In the genomic region with DNA sequence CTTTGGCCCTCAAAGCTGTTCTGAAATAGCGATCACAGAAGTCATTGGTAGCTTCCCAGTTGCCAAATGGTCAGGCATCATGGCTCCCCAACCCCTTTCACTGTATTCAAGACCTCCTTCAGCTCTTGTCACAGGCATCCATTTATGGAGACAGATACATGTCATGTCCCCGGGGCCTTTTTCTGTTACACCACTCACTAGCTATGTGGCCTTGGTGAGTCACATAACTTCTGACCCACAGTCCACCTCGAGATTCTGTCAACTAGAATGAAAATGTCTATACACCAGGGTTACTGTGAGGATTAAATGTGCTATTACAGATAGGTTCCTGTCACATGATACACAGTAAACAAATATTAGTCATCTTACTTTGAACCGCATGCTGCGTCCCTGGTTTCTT, we compare ENCODE assay signal across 22 mouse cellular contexts. TPM values are rescaled to one million over a fixed set of nuclear protein-coding genes. Genes with fewer than 3 reads are reported as not detected.
DNase-seq lines count a peak whose midpoint lies in the region; ATAC-seq and TF ChIP-seq lines count a peak whose summit lies in the region.
"Had no signal": no experiment of that assay in that cellular context is flagged by ENCODE, and none has a peak within 500 bp of the region (broad histone marks: within the 10 kb centered on the region; RNA-seq: fewer than 3 reads in every experiment).

No protein-coding gene starts in this region.

- H3K4me3 ChIP-seq in forebrain, embryonic 14.5 days (ENCODE audit: low read depth, low read length) = no peak overlapping the region
- H3K4me3 ChIP-seq: embryonic facial prominence, embryonic 15.5 days; erythroblast, embryonic 14.5 days; forebrain, embryonic 10.5 days; forebrain, embryonic 15.5 days; hindbrain, embryonic 12.5 days had no signal

- H3K9ac ChIP-seq in forebrain, embryonic 14.5 days (ENCODE audit: low read length) = no peak overlapping the region
- H3K9ac ChIP-seq: embryonic facial prominence, embryonic 15.5 days; forebrain, embryonic 15.5 days; hindbrain, embryonic 12.5 days had no signal

- H3K27ac ChIP-seq in forebrain, embryonic 14.5 days (ENCODE audit: low read depth, low read length) = no peak overlapping the region
- H3K27ac ChIP-seq: embryonic facial prominence, embryonic 15.5 days; forebrain, embryonic 10.5 days; forebrain, embryonic 15.5 days; hindbrain, embryonic 12.5 days had no signal

- in situ Hi-C loops in Patski (cut with MboI; ENCODE audit: low pct_unique_long_range_greater_than_20kb) = no loop called here

- CTCF ChIA-PET in Patski (lab: Charles Lee) = interaction anchor here (1.5 to 2.1 kb wide), 2 partner anchors 12 to 15 kb away, joined by 5 to 6 read pairs; no protein-coding TSS in a partner anchor

- no peaks in the 10 kb centered on the region for H3K27me3 ChIP-seq in Patski
- H3K27me3 ChIP-seq in forebrain, embryonic 14.5 days (replicated peaks; ENCODE audit: control insufficient read depth, insufficient read depth, low read length) = no peaks in the 10 kb centered on the region
- H3K27me3 ChIP-seq: CH12.LX; embryonic facial prominence, embryonic 15.5 days; forebrain, embryonic 15.5 days; hindbrain, embryonic 12.5 days had no signal

- POLR2A ChIA-PET in Patski (lab: Charles Lee) = no interaction called here

- no peaks in the 10 kb centered on the region for H3K9me3 ChIP-seq in forebrain, embryonic 14.5 days (replicated peaks; ENCODE audit: control insufficient read depth, low read length)
- H3K9me3 ChIP-seq: embryonic facial prominence, embryonic 15.5 days; forebrain, embryonic 10.5 days; forebrain, embryonic 15.5 days; hindbrain, embryonic 12.5 days had no signal

- ATAC-seq in Patski = peak; percentile 64
- no peak for ATAC-seq in forebrain, embryonic 14.5 days
- ATAC-seq in inflammation-experienced regulatory T-cells, adult 6 months = no peak
- ATAC-seq: forebrain, embryonic 15.5 days; hindbrain, embryonic 16.5 days had no signal

- H3K4me2 ChIP-seq in forebrain, embryonic 14.5 days (ENCODE audit: low read length) = no peak overlapping the region
- H3K4me2 ChIP-seq: embryonic facial prominence, embryonic 15.5 days; forebrain, embryonic 15.5 days; hindbrain, embryonic 12.5 days had no signal

- peaks cover 10% of the 10 kb centered on the region for H3K4me1 ChIP-seq in forebrain, embryonic 14.5 days (ENCODE audit: control insufficient read depth, insufficient read depth, low read length)
- H3K4me1 ChIP-seq: embryonic facial prominence, embryonic 15.5 days had no signal

- WGBS in forebrain, embryonic 14.5 days = 89% methylated on average over 5 of the region's 5 CpGs

- no peaks in the 10 kb centered on the region for H3K36me3 ChIP-seq in forebrain, embryonic 14.5 days (ENCODE audit: control insufficient read depth, insufficient read depth, low read length)
- H3K36me3 ChIP-seq: embryonic facial prominence, embryonic 15.5 days; forebrain, embryonic 10.5 days; forebrain, embryonic 15.5 days; hindbrain, embryonic 12.5 days had no signal

- TF ChIP-seq CTCF in Patski (IDR thresholded peaks at IDR 0.05) = no peak

- DNase-seq in adrenal gland, adult (ENCODE audit: inconsistent age in 2 of 2, low spot score in 1 of 2) = peak; percentile 63 to 84
- DNase-seq in adrenal gland, adult 18-20 months (ENCODE audit: low spot score in 2 of 2) = no peak
- peak; percentile 22 for DNase-seq in heart, adult 11 months
- no peak for DNase-seq in heart, adult 8-10 months (ENCODE audit: low spot score)
- no peak for DNase-seq in Patski (ENCODE audit: low read depth, low spot score)
- no peak for DNase-seq in forebrain, embryonic 14.5 days (ENCODE audit: low spot score)
- DNase-seq: cerebellum, adult 11 months; cerebellum, adult 8-10 months; cerebellum, postnatal 14 days; embryo, embryonic 11 days; gastrocnemius, postnatal 10 days; heart, postnatal 10 days; heart, postnatal 4 days; kidney, adult 18-20 months had no signal

RNA-seq across cellular contexts. Expression of a gene that starts 17.9 kb away (rescaled TPM):
- total RNA-seq in adrenal gland, adult 18-20 months (2021) = 10 to 100 TPM; 41.0 to 48.2 TPM
- 1 to 10 TPM; 1.2 to 1.8 (median 1.5) TPM for total RNA-seq in heart, adult 8-10 months (2022)
- polyA plus RNA-seq in Patski (2021) = 7.5 TPM
- polyA plus RNA-seq in forebrain, embryonic 14.5 days (2014; fragmentation: Nextera tagmentation; extraction: Ambion mirVana) = 18.7 and 23.0 TPM in 2 replicates
- polyA plus RNA-seq in inflammation-experienced regulatory T-cells, adult 6 months (2017; shearing (Covaris generic)) = 1 to 10 TPM; 3.0 to 4.8 (median 3.3) TPM

RNA-seq across cellular contexts. Expression of a gene that starts 52.4 kb away (rescaled TPM):
- 10 to 100 TPM in 1 of 2 experiments, 1 to 10 TPM in 1; 9.0 to 10.1 TPM for total RNA-seq in adrenal gland, adult 18-20 months (2021)
- total RNA-seq in heart, adult 8-10 months (2022) = 1 to 10 TPM; 3.2 to 4.3 (median 3.9) TPM
- 57.3 TPM for polyA plus RNA-seq in Patski (2021)
- polyA plus RNA-seq in forebrain, embryonic 14.5 days (2014; fragmentation: Nextera tagmentation; extraction: Ambion mirVana) = 64.0 and 79.4 TPM in 2 replicates
- 100 to 1,000 TPM in 1 of 3 experiments, 10 to 100 TPM in 2; 42.6 to 127 (median 54.3) TPM for polyA plus RNA-seq in inflammation-experienced regulatory T-cells, adult 6 months (2017; shearing (Covaris generic))

Comparison
In these comparisons a context has a peak if more than half of its experiments do, and no peak if none do; other contexts are left out.
1. DNase-seq: peak in adrenal gland, adult (2 of 2) and heart, adult 11 months (single experiment); none in adrenal gland, adult 18-20 months (0 of 2), heart, adult 8-10 months (single experiment), Patski (single experiment) and forebrain, embryonic 14.5 days (single experiment).